Mouse (Mus musculus): ENCODE results near the gene Pik3ip1. TPM values are rescaled to one million over a fixed set of nuclear protein-coding genes. Genes with fewer than 3 reads are reported as not detected.
A peak's percentile ranks its signal among the peaks of the same experiment; 100 is the strongest.

The Pik3ip1 gene
- polyA plus RNA-seq, 1 experiment = 17.0 TPM

- TF ChIP-seq CTCF (IDR thresholded peaks at IDR 0.05; ENCODE audit: borderline replicate concordance, extremely low read depth, insufficient read depth, insufficient read length) (no peak), POLR2A (IDR thresholded peaks at IDR 0.05; ENCODE audit: borderline replicate concordance, extremely low read depth, insufficient read depth, insufficient read length, poor library complexity, severe bottlenecking) (no peak)
- DNase-seq (ENCODE audit: low read depth) = no peak
Observed at GRCm38 (mm10) chr11:3341476-3341875, 11.3 kb downstream of the Pik3ip1 start.

- no peak for DNase-seq (ENCODE audit: low read depth)
Observed at GRCm38 (mm10) chr11:3344916-3345315, 14.7 kb downstream of the Pik3ip1 start.

GRCm38 (mm10) chr11:3346351-3346750 lies 16.1 kb downstream of the Pik3ip1 start:
- DNase-seq (ENCODE audit: low read depth) = no peak
- no peak for TF ChIP-seq CTCF (IDR thresholded peaks at IDR 0.05; ENCODE audit: borderline replicate concordance, extremely low read depth, insufficient read depth, insufficient read length)

More at GRCm38 (mm10) chr11:3344916-3345315, 14.7 kb downstream of the Pik3ip1 start:
- no peak for TF ChIP-seq POLR2A (IDR thresholded peaks at IDR 0.05; ENCODE audit: borderline replicate concordance, extremely low read depth, insufficient read depth, insufficient read length, poor library complexity, severe bottlenecking)
- TF ChIP-seq CTCF (IDR thresholded peaks at IDR 0.05; ENCODE audit: borderline replicate concordance, extremely low read depth, insufficient read depth, insufficient read length) = no peak

GRCm38 (mm10) chr11:3347091-3347834 lies 17.1 kb downstream of the Pik3ip1 start:
- DNase-seq (ENCODE audit: low read depth) = peak; percentile 90

GRCm38 (mm10) chr11:3347835-3348195 lies 17.6 kb downstream of the Pik3ip1 start:
- TF ChIP-seq POLR2A (IDR thresholded peaks at IDR 0.05; ENCODE audit: borderline replicate concordance, extremely low read depth, insufficient read depth, insufficient read length, poor library complexity, severe bottlenecking) = no peak
- TF ChIP-seq CTCF (IDR thresholded peaks at IDR 0.05; ENCODE audit: borderline replicate concordance, extremely low read depth, insufficient read depth, insufficient read length) = no peak
- no peak for DNase-seq (ENCODE audit: low read depth)

More at GRCm38 (mm10) chr11:3347091-3347834, 17.1 kb downstream of the Pik3ip1 start:
- TF ChIP-seq CTCF (IDR thresholded peaks at IDR 0.05; ENCODE audit: borderline replicate concordance, extremely low read depth, insufficient read depth, insufficient read length) (peak; percentile 86), POLR2A (IDR thresholded peaks at IDR 0.05; ENCODE audit: borderline replicate concordance, extremely low read depth, insufficient read depth, insufficient read length, poor library complexity, severe bottlenecking) (no peak)

- peak; percentile 24 for DNase-seq (ENCODE audit: low read depth)
- no peak for TF ChIP-seq POLR2A (IDR thresholded peaks at IDR 0.05; ENCODE audit: borderline replicate concordance, extremely low read depth, insufficient read depth, insufficient read length, poor library complexity, severe bottlenecking)
- TF ChIP-seq CTCF (IDR thresholded peaks at IDR 0.05; ENCODE audit: borderline replicate concordance, extremely low read depth, insufficient read depth, insufficient read length) = no peak
Observed at GRCm38 (mm10) chr11:3348576-3349342, 18.6 kb downstream of the Pik3ip1 start.

GRCm38 (mm10) chr11:3349343-3349695 lies 19.1 kb downstream of the Pik3ip1 start:
- DNase-seq (ENCODE audit: low read depth) = no peak
- no peak for TF ChIP-seq POLR2A (IDR thresholded peaks at IDR 0.05; ENCODE audit: borderline replicate concordance, extremely low read depth, insufficient read depth, insufficient read length, poor library complexity, severe bottlenecking)
- no peak for TF ChIP-seq CTCF (IDR thresholded peaks at IDR 0.05; ENCODE audit: borderline replicate concordance, extremely low read depth, insufficient read depth, insufficient read length)

GRCm38 (mm10) chr11:3352131-3352530 lies 21.9 kb downstream of the Pik3ip1 start:
- TF ChIP-seq CTCF (IDR thresholded peaks at IDR 0.05; ENCODE audit: borderline replicate concordance, extremely low read depth, insufficient read depth, insufficient read length) = no peak
- no peak for TF ChIP-seq POLR2A (IDR thresholded peaks at IDR 0.05; ENCODE audit: borderline replicate concordance, extremely low read depth, insufficient read depth, insufficient read length, poor library complexity, severe bottlenecking)
- no peak for DNase-seq (ENCODE audit: low read depth)

GRCm38 (mm10) chr11:3352990-3353585 lies 22.9 kb downstream of the Pik3ip1 start:
- TF ChIP-seq POLR2A (IDR thresholded peaks at IDR 0.05; ENCODE audit: borderline replicate concordance, extremely low read depth, insufficient read depth, insufficient read length, poor library complexity, severe bottlenecking) (no peak), CTCF (IDR thresholded peaks at IDR 0.05; ENCODE audit: borderline replicate concordance, extremely low read depth, insufficient read depth, insufficient read length) (peak; percentile 32; the same call in 1 of the 2 replicates)
- DNase-seq (ENCODE audit: low read depth) = no peak

- DNase-seq (ENCODE audit: low read depth) = no peak
Observed at GRCm38 (mm10) chr11:3362854-3363253, 32.7 kb downstream of the Pik3ip1 start.

GRCm38 (mm10) chr11:3366411-3366810 lies 36.2 kb downstream of the Pik3ip1 start:
- DNase-seq (ENCODE audit: low read depth) = no peak
- no peak for TF ChIP-seq CTCF (IDR thresholded peaks at IDR 0.05; ENCODE audit: borderline replicate concordance, extremely low read depth, insufficient read depth, insufficient read length)

More at GRCm38 (mm10) chr11:3362854-3363253, 32.7 kb downstream of the Pik3ip1 start:
- TF ChIP-seq POLR2A (IDR thresholded peaks at IDR 0.05; ENCODE audit: borderline replicate concordance, extremely low read depth, insufficient read depth, insufficient read length, poor library complexity, severe bottlenecking) (no peak), CTCF (IDR thresholded peaks at IDR 0.05; ENCODE audit: borderline replicate concordance, extremely low read depth, insufficient read depth, insufficient read length) (no peak)
